Mouse (Mus musculus): ENCODE measurements around the gene Pcbp4. TPM values are rescaled to one million over a fixed set of nuclear protein-coding genes. Genes with fewer than 3 reads are reported as not detected.
A peak's percentile ranks its signal among the peaks of the same experiment; 100 is the strongest.

Pcbp4 gene
- polyA plus RNA-seq, 1 experiment, result 0.90 TPM

DNA sequence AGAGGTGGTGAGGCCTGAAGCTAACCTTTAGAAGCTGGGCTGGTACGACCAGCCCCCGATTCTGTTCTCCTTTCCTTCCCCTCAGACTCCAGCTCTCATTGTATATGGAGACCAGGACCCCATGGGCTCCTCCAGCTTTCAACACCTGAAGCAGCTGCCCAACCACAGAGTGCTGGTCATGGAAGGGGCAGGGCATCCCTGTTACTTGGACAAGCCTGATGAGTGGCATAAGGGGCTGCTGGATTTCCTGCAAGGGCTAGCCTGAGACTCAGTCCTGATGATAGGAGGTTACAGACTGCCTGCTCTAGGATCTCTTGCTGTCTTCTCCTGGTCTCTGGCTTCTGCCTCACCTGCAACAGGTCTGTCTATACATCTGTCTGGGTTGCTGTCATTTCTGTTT, 1.2 kb upstream of the Pcbp4 start:
- H3K9me3 ChIP-seq (ENCODE audit: control insufficient read depth, low read length), result no peaks in the 10 kb centered on the region
- TF ChIP-seq TAL1 (IDR thresholded peaks at IDR 0.05; ENCODE audit: low read length), result no peak
- no peak for TF ChIP-seq GATA1 (IDR thresholded peaks at IDR 0.05; ENCODE audit: low read length)
- peaks cover 51% of the 10 kb centered on the region for H3K27me3 ChIP-seq (ENCODE audit: control insufficient read depth)
- no peaks in the 10 kb centered on the region for H3K36me3 ChIP-seq (ENCODE audit: control insufficient read depth)
- peaks cover 44% of the 10 kb centered on the region for H3K4me1 ChIP-seq (ENCODE audit: control insufficient read depth)
- H3K4me3 ChIP-seq (replicated peaks), result no peak overlapping the region

DNA sequence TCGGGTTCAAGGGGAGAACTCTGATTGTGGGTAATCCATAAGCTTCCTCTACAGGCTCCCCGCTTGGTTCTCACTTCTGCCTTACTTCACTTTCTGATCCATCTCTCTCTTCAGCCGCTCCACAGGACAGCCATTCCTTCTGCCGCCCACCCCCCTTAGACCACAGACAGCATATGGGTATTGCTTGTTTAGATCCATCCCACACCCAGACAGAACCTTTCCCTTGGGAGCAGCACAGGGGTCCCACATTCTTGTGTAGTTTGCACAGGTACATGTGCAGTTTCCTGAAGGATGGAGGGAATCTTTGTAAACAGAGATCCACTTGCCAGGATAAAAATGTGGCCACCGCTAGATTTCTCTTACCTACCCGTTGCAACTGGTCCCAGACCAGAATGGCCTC, 740 bp upstream of the Pcbp4 start:
- H3K36me3 ChIP-seq (ENCODE audit: control insufficient read depth), result no peaks in the 10 kb centered on the region
- H3K27me3 ChIP-seq (ENCODE audit: control insufficient read depth), result peaks cover 51% of the 10 kb centered on the region
- peaks cover 40% of the 10 kb centered on the region for H3K4me1 ChIP-seq (ENCODE audit: control insufficient read depth)
- no peak for TF ChIP-seq GATA1 (IDR thresholded peaks at IDR 0.05; ENCODE audit: low read length)
- no peak for TF ChIP-seq TAL1 (IDR thresholded peaks at IDR 0.05; ENCODE audit: low read length)
- H3K9me3 ChIP-seq (ENCODE audit: control insufficient read depth, low read length), result no peaks in the 10 kb centered on the region
- H3K4me3 ChIP-seq (replicated peaks), result no peak overlapping the region

DNA sequence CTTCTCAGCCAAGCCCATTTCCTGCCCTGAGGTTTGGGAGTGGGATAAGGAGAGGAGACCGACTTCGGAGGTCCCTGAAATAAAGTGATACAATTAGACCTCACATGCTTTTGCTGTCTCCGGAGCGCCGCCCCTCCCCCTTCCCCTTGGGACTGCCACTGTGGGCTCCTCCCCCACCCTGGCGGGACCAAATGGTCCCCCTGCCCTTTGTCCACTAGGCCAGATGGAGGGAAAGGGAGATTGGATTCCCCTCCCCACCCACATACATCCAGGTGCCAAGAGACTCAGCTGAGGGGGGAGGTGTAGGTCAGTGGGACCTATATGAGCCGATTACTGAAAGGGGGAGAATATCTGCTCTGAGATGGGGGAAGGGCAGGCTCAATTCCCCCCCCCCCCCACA, 270 bp upstream of the Pcbp4 start:
- Histone ChIP-seq H3K4me1 (ENCODE audit: control insufficient read depth) (peaks cover 35% of the 10 kb centered on the region), H3K27me3 (ENCODE audit: control insufficient read depth) (peaks cover 51% of the 10 kb centered on the region)
- TF ChIP-seq TAL1 (IDR thresholded peaks at IDR 0.05; ENCODE audit: low read length) (no peak), GATA1 (IDR thresholded peaks at IDR 0.05; ENCODE audit: low read length) (no peak)

DNA sequence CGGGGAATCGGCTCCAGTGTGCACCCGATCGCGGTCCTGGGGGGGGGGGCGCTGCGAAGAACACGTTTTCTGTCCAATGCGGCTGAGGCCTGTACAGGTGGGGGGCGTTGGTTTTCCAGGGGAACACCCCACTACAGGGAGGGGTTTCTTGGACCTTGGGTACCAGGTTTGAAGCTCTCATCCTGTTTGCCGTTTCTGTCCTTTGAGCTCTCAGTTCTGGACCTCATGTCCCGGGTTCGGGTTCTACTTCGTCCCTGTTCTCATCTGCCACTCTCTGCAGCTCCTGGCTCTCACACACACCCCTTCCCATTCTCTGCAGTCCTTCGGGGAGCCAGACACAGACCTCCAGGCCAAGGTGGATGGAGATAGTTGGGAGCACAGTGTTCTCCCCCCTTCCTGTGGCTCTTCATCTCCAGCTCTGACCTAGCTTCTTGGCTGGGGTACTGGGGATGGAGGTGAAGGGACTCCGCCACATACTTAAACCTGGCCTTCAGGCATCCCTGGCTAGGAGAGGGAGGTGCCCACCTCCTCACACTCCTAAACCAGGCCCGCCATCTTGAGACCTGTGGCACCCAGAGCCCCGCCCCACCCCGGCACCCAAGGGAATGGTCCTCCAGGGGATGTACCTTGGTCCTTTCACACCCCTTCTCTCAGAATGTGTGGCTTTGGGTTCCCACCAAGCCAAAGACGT, 1.1 kb downstream of the Pcbp4 start:
- no peaks in the 10 kb centered on the region for H3K9me3 ChIP-seq (ENCODE audit: control insufficient read depth, low read length)
- no peak for TF ChIP-seq TAL1 (IDR thresholded peaks at IDR 0.05; ENCODE audit: low read length)
- no peak for TF ChIP-seq GATA1 (IDR thresholded peaks at IDR 0.05; ENCODE audit: low read length)
- H3K4me1 ChIP-seq (ENCODE audit: control insufficient read depth), result peaks cover 24% of the 10 kb centered on the region
- H3K36me3 ChIP-seq (ENCODE audit: control insufficient read depth), result no peaks in the 10 kb centered on the region
- peak overlapping the region; percentile 57 for H3K4me3 ChIP-seq (replicated peaks)
- H3K27me3 ChIP-seq (ENCODE audit: control insufficient read depth), result peaks cover 46% of the 10 kb centered on the region

More for the DNA sequence above, 270 bp upstream of the Pcbp4 start:
- peak overlapping the region; percentile 62 for H3K4me3 ChIP-seq (replicated peaks)
- no peaks in the 10 kb centered on the region for H3K9me3 ChIP-seq (ENCODE audit: control insufficient read depth, low read length)
- H3K36me3 ChIP-seq (ENCODE audit: control insufficient read depth), result no peaks in the 10 kb centered on the region

DNA sequence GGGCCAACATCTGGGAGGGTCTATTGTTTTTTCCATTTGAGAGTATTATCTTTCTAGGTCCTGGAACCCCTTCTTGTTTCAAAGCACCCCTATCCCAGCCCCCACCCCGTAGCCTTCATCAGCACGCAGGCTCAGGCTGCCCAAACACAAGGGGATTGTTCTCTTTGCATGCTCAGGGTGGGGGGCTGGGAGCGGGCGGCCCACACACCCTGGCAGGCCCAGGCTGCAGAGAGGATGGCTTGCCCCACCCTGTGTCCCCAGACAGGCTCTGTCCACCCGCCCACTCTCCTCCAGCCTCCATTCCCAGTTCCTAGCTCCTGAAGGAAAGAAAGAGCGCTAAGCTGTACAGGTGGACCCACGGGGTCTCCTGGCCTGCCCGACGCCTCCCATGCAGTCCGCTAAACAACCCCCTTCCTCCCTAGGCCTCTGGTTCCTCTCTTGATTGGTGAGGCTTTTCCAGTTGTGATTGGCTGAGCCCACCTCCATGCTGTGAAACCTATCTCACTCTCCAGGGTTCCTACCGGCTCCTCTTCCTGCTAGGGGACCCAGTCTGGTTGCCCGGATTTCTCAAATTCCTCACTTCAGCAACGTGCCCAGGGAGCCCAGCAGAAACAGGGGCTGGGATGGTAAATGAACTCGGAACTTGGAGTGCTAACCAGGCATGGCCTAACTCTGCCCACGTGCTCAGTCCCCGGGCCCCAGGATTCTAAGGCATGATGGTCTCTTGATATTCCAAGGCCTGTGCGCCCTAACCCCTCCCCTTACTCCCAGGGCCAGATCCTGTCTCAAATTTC, 2.0 kb downstream of the Pcbp4 start:
- Histone ChIP-seq H3K4me1 (ENCODE audit: control insufficient read depth) (peaks cover 24% of the 10 kb centered on the region), H3K9me3 (ENCODE audit: control insufficient read depth, low read length) (no peaks in the 10 kb centered on the region), H3K36me3 (ENCODE audit: control insufficient read depth) (no peaks in the 10 kb centered on the region), H3K4me3 (replicated peaks) (no peak overlapping the region), H3K27me3 (ENCODE audit: control insufficient read depth) (peaks cover 46% of the 10 kb centered on the region)
- TF ChIP-seq TAL1 (IDR thresholded peaks at IDR 0.05; ENCODE audit: low read length) (no peak), GATA1 (IDR thresholded peaks at IDR 0.05; ENCODE audit: low read length) (no peak)

DNA sequence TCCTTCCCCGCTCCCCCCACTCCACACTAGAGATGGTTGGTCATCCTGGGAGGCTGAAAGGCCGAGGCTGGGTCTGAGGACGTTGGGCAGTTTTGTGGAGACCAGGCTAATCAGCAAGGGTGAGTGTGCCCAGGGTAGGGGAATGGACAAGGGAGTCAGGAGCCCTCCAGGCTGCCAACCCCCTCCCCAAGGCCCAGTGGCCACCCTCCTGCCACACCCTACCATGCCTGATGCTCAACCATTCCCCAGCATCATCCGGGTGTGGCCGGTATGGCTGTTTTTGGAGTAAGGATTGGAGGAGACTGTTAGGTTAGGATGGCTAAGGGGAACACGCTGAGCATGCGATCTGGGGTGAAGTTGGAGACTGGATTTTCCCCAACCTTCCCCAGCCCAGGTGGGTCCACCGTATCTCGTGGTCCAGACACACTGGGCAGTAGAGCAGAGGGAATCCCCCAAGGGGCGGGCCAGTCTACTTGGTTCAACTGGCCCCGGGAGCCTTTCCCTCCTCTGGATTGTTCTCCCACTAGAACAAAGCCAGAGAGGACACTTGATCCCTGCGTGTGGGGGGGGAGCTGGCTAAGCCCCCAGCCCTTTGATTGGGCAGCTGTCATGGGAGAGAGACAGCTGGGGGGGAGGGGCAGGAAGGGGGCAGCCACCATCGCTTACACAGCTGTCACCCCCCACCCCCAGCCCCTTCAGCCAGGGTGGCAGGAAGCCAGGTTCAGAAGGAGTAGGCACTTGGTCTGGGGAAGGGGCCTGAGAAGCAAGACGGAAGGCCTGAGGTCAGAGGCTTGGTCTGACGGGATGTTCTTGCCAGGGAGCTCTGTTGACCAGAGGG, 3.5 kb downstream of the Pcbp4 start:
- TF ChIP-seq TAL1 (IDR thresholded peaks at IDR 0.05; ENCODE audit: low read length), result no peak
- Histone ChIP-seq H3K4me1 (ENCODE audit: control insufficient read depth) (peaks cover 24% of the 10 kb centered on the region), H3K9me3 (ENCODE audit: control insufficient read depth, low read length) (no peaks in the 10 kb centered on the region), H3K4me3 (replicated peaks) (no peak overlapping the region), H3K27me3 (ENCODE audit: control insufficient read depth) (peaks cover 37% of the 10 kb centered on the region), H3K36me3 (ENCODE audit: control insufficient read depth) (no peaks in the 10 kb centered on the region)

DNA sequence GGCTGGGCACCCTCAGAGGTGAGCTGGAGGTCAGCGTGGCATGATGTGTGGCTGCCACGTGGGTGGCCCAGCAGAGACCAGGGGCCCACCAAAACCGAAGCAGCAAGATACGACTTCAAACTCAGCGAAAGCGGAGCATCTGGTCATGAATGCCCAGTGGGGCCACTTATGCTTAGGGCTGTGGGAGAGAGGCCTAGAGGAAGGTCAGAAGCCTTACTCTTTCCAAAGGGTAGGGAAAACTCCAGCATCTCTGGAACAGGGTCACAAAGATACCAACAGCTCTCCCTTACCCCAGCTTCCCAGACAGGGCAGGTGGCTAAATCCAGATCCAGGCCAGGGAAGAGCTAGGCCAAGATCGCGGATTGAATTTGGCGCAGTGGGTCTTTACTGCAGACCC, 4.1 kb downstream of the Pcbp4 start:
- Histone ChIP-seq H3K4me3 (replicated peaks) (no peak overlapping the region), H3K4me1 (ENCODE audit: control insufficient read depth) (peaks cover 24% of the 10 kb centered on the region), H3K9me3 (ENCODE audit: control insufficient read depth, low read length) (no peaks in the 10 kb centered on the region), H3K36me3 (ENCODE audit: control insufficient read depth) (no peaks in the 10 kb centered on the region; the same call in 1 of the 2 replicates), H3K27me3 (ENCODE audit: control insufficient read depth) (peaks cover 31% of the 10 kb centered on the region)
- TF ChIP-seq GATA1 (IDR thresholded peaks at IDR 0.05; ENCODE audit: low read length) (no peak), TAL1 (IDR thresholded peaks at IDR 0.05; ENCODE audit: low read length) (no peak)

DNA sequence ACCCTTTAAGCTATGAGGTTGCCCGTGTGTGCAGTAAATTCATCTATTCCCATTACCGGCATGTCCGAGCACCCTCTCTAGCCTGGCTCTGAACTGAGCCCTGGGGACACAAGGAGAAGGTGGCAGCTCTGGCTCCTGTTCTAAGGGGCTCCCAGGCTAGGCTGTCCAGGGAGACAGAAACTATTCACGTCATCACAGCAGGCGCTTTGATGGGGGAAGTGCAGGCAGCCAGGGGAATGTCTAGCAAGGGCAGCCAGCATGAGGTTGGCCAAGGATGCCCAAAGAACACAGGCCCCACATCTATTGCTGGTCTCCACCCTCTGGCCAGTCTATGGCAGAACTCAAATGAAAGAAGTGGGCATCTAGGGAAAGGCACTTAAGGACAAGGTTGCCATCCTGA, 4.8 kb downstream of the Pcbp4 start:
- Histone ChIP-seq H3K4me3 (replicated peaks) (no peak overlapping the region), H3K27me3 (ENCODE audit: control insufficient read depth) (peaks cover 24% of the 10 kb centered on the region), H3K4me1 (ENCODE audit: control insufficient read depth) (peaks cover 20% of the 10 kb centered on the region), H3K9me3 (ENCODE audit: control insufficient read depth, low read length) (no peaks in the 10 kb centered on the region), H3K36me3 (ENCODE audit: control insufficient read depth) (no peaks in the 10 kb centered on the region; the same call in 1 of the 2 replicates)
- no peak for TF ChIP-seq GATA1 (IDR thresholded peaks at IDR 0.05; ENCODE audit: low read length)
- no peak for TF ChIP-seq TAL1 (IDR thresholded peaks at IDR 0.05; ENCODE audit: low read length)

DNA sequence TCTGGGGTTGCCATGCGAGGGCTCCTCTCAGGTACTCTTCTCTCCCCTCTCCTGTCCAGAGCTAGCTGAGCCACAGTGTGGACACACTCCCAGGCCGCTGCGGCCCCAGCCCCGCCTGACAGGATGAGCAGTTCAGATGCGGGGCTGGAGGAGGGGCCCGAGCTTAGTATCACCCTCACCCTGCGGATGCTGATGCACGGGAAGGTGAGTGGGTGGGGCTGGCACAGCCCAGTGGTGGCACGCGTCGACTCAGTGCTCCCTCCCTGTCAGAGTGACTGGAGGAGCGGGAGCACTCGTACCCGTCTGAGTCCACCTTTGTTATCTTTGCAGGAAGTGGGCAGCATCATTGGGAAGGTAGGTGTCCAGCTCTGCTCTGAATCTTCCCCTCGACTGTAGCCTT, 6.9 kb downstream of the Pcbp4 start:
- Histone ChIP-seq H3K36me3 (ENCODE audit: control insufficient read depth) (no peaks in the 10 kb centered on the region; the same call in 1 of the 2 replicates), H3K4me1 (ENCODE audit: control insufficient read depth) (peaks cover 5% of the 10 kb centered on the region), H3K27me3 (ENCODE audit: control insufficient read depth) (peaks cover 24% of the 10 kb centered on the region), H3K9me3 (ENCODE audit: control insufficient read depth, low read length) (no peaks in the 10 kb centered on the region), H3K4me3 (replicated peaks) (no peak overlapping the region)
- TF ChIP-seq TAL1 (IDR thresholded peaks at IDR 0.05; ENCODE audit: low read length), result no peak
- TF ChIP-seq GATA1 (IDR thresholded peaks at IDR 0.05; ENCODE audit: low read length), result no peak

Measured in erythroblast, embryonic 14.5 days (primary cell).